Mouse (Mus musculus): ENCODE measurements around the gene Gm5767. TPM values are rescaled to one million over a fixed set of nuclear protein-coding genes. Genes with fewer than 3 reads are reported as not detected.

Gm5767 gene
- polyA plus RNA-seq, 1 experiment from 2014 or later: not detected

GRCm38 (mm10) chr16:8650007-8650406 lies 30.6 kb upstream of the Gm5767 start:
- Histone ChIP-seq H3K4me2 (ENCODE audit: low read depth, severe bottlenecking) (no peak overlapping the region), H3K27me3 (ENCODE audit: control insufficient read depth, insufficient read depth, low read length) (no peaks in the 10 kb centered on the region), H3K36me3 (ENCODE audit: control insufficient read depth, insufficient read depth, low read length) (peaks cover 9% of the 10 kb centered on the region; the same call in 1 of the 2 replicates), H3K4me3 (ENCODE audit: low read depth, low read length) (no peak overlapping the region), H3K9me3 (ENCODE audit: control insufficient read depth, low read length) (no peaks in the 10 kb centered on the region), H3K4me1 (ENCODE audit: control insufficient read depth, insufficient read depth, low read length) (no peaks in the 10 kb centered on the region), H3K9ac (ENCODE audit: low read length) (no peak overlapping the region), H3K27ac (replicated peaks; ENCODE audit: low read depth, low read length) (no peak overlapping the region)
- 100% methylated on average over 3 of the region's 3 CpGs for WGBS
- DNase-seq (ENCODE audit: low spot score) (no peak), ATAC-seq (ENCODE audit: insufficient number of reproducible peaks, low FRiP score, low TSS enrichment, low read depth) (no peak)

DNA sequence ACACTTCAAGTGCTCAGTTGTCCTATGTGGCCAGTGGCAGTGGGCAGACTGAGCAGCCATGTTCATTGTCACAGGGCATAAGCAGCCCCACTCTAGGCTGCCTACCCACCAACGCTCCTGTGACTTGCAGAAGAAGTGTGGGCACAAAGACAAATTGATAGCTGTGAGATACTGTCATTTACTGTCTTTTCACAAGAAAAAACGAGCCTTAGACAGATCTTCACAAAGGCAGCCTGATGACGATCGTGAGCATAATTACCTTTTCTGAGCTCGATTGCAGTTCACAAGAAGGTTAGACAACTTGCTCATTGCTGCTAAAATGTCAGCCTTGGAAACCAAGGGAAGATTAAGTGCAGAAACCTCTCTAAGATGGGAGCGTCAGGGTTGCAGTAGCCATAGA lies 25.5 kb upstream of the Gm5767 start:
- H3K9ac ChIP-seq (ENCODE audit: low read length): no peak overlapping the region
- no peaks in the 10 kb centered on the region for H3K27me3 ChIP-seq (ENCODE audit: control insufficient read depth, insufficient read depth, low read length)
- H3K36me3 ChIP-seq (ENCODE audit: control insufficient read depth, insufficient read depth, low read length): peaks cover 10% of the 10 kb centered on the region; the same call in 1 of the 2 replicates
- H3K4me1 ChIP-seq (ENCODE audit: control insufficient read depth, insufficient read depth, low read length): no peaks in the 10 kb centered on the region
- DNase-seq (ENCODE audit: low spot score): no peak
- no peak overlapping the region for H3K27ac ChIP-seq (replicated peaks; ENCODE audit: low read depth, low read length)
- 86% methylated on average over 6 of the region's 6 CpGs for WGBS
- H3K4me3 ChIP-seq (ENCODE audit: low read depth, low read length): no peak overlapping the region
- ATAC-seq (ENCODE audit: insufficient number of reproducible peaks, low FRiP score, low TSS enrichment, low read depth): no peak
- no peak overlapping the region for H3K4me2 ChIP-seq (ENCODE audit: low read depth, severe bottlenecking)
- no peaks in the 10 kb centered on the region for H3K9me3 ChIP-seq (ENCODE audit: control insufficient read depth, low read length)

DNA sequence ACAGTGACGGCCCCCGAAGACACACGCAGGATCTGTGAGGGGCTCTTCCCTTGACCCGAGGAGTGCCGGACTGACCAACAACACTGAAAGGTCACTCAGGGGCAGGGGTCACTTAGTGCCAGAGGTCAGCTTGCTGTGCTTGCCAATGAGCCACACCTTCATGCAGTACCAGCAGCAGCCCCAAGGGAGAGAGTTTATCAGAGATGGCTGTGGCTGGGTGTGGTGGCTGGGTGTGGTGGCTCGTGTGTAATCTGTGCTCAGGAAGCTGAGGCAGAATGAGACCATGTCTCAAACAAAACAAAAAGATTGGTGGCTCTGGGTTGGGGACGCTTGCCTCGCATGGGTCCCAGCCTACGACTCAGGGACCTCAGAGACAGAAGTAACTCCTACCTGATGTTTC lies 25.0 kb upstream of the Gm5767 start:
- Histone ChIP-seq H3K27ac (replicated peaks; ENCODE audit: low read depth, low read length) (no peak overlapping the region), H3K9ac (ENCODE audit: low read length) (no peak overlapping the region), H3K4me1 (ENCODE audit: control insufficient read depth, insufficient read depth, low read length) (0 out of 2 replicates have a peak, but pooled peaks cover 2% of the 10 kb centered on the region), H3K9me3 (ENCODE audit: control insufficient read depth, low read length) (no peaks in the 10 kb centered on the region), H3K27me3 (ENCODE audit: control insufficient read depth, insufficient read depth, low read length) (no peaks in the 10 kb centered on the region), H3K4me2 (ENCODE audit: low read depth, severe bottlenecking) (no peak overlapping the region), H3K36me3 (ENCODE audit: control insufficient read depth, insufficient read depth, low read length) (peaks cover 10% of the 10 kb centered on the region; the same call in 1 of the 2 replicates), H3K4me3 (ENCODE audit: low read depth, low read length) (no peak overlapping the region)
- DNase-seq (ENCODE audit: low spot score) (no peak), ATAC-seq (ENCODE audit: insufficient number of reproducible peaks, low FRiP score, low TSS enrichment, low read depth) (no peak)
- WGBS: 89% methylated on average over 9 of the region's 9 CpGs

GRCm38 (mm10) chr16:8656256-8656655 lies 24.3 kb upstream of the Gm5767 start:
- Histone ChIP-seq H3K4me2 (ENCODE audit: low read depth, severe bottlenecking) (no peak overlapping the region), H3K27ac (replicated peaks; ENCODE audit: low read depth, low read length) (no peak overlapping the region), H3K4me3 (ENCODE audit: low read depth, low read length) (no peak overlapping the region), H3K27me3 (ENCODE audit: control insufficient read depth, insufficient read depth, low read length) (no peaks in the 10 kb centered on the region), H3K9ac (ENCODE audit: low read length) (no peak overlapping the region), H3K9me3 (ENCODE audit: control insufficient read depth, low read length) (no peaks in the 10 kb centered on the region), H3K36me3 (ENCODE audit: control insufficient read depth, insufficient read depth, low read length) (peaks cover 13% of the 10 kb centered on the region; the same call in 1 of the 2 replicates), H3K4me1 (ENCODE audit: control insufficient read depth, insufficient read depth, low read length) (0 out of 2 replicates have a peak, but pooled peaks cover 2% of the 10 kb centered on the region)
- 96% methylated on average over 2 of the region's 2 CpGs for WGBS
- no peak for DNase-seq (ENCODE audit: low spot score)
- no peak for ATAC-seq (ENCODE audit: insufficient number of reproducible peaks, low FRiP score, low TSS enrichment, low read depth)

- H3K27me3 ChIP-seq (ENCODE audit: control insufficient read depth, insufficient read depth, low read length): no peaks in the 10 kb centered on the region
- DNase-seq (ENCODE audit: low spot score) (no peak), ATAC-seq (ENCODE audit: insufficient number of reproducible peaks, low FRiP score, low TSS enrichment, low read depth) (no peak)
- peaks cover 13% of the 10 kb centered on the region; the same call in 1 of the 2 replicates for H3K36me3 ChIP-seq (ENCODE audit: control insufficient read depth, insufficient read depth, low read length)
- H3K4me3 ChIP-seq (ENCODE audit: low read depth, low read length): no peak overlapping the region
- no peak overlapping the region for H3K27ac ChIP-seq (replicated peaks; ENCODE audit: low read depth, low read length)
- WGBS: 83% methylated on average over 4 of the region's 4 CpGs
- H3K4me2 ChIP-seq (ENCODE audit: low read depth, severe bottlenecking): no peak overlapping the region
- H3K9ac ChIP-seq (ENCODE audit: low read length): no peak overlapping the region
- 0 out of 2 replicates have a peak, but pooled peaks cover 2% of the 10 kb centered on the region for H3K4me1 ChIP-seq (ENCODE audit: control insufficient read depth, insufficient read depth, low read length)
- H3K9me3 ChIP-seq (ENCODE audit: control insufficient read depth, low read length): no peaks in the 10 kb centered on the region
These were observed 22.2 kb upstream of the Gm5767 start for GRCm38 (mm10) chr16:8658349-8658748.

DNA sequence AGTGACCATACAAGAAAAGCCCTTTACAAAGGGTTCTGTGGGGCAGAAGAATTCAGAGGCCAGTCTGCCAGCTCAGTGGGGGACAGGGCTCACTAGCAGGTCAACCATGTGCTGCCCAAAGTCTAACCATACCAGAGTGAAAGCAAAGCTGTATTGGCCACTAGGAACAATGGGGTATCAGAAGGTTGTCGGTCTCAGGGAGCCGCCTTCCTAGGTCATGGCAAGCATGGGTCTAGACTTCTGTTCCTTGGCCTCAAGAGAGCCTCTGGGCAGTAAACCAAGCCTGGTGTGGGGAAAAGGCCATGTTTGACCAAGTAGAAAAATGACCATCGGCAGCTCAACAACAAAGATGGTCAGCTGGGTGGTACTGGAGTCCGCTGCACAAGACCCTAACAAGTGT lies 21.8 kb upstream of the Gm5767 start:
- Histone ChIP-seq H3K4me1 (ENCODE audit: control insufficient read depth, insufficient read depth, low read length) (0 out of 2 replicates have a peak, but pooled peaks cover 2% of the 10 kb centered on the region), H3K4me2 (ENCODE audit: low read depth, severe bottlenecking) (no peak overlapping the region), H3K9ac (ENCODE audit: low read length) (no peak overlapping the region), H3K27ac (replicated peaks; ENCODE audit: low read depth, low read length) (no peak overlapping the region), H3K9me3 (ENCODE audit: control insufficient read depth, low read length) (no peaks in the 10 kb centered on the region), H3K27me3 (ENCODE audit: control insufficient read depth, insufficient read depth, low read length) (no peaks in the 10 kb centered on the region), H3K4me3 (ENCODE audit: low read depth, low read length) (no peak overlapping the region), H3K36me3 (ENCODE audit: control insufficient read depth, insufficient read depth, low read length) (peaks cover 16% of the 10 kb centered on the region)
- no peak for DNase-seq (ENCODE audit: low spot score)
- WGBS: 95% methylated on average over 4 of the region's 4 CpGs
- ATAC-seq (ENCODE audit: insufficient number of reproducible peaks, low FRiP score, low TSS enrichment, low read depth): no peak

GRCm38 (mm10) chr16:8663022-8663421 lies 17.5 kb upstream of the Gm5767 start:
- ATAC-seq (ENCODE audit: insufficient number of reproducible peaks, low FRiP score, low TSS enrichment, low read depth) (no peak), DNase-seq (ENCODE audit: low spot score) (no peak)
- H3K4me3 ChIP-seq (ENCODE audit: low read depth, low read length): no peak overlapping the region
- H3K9me3 ChIP-seq (ENCODE audit: control insufficient read depth, low read length): no peaks in the 10 kb centered on the region
- peaks cover 5% of the 10 kb centered on the region for H3K36me3 ChIP-seq (ENCODE audit: control insufficient read depth, insufficient read depth, low read length)
- 0 out of 2 replicates have a peak, but pooled peaks cover 2% of the 10 kb centered on the region for H3K4me1 ChIP-seq (ENCODE audit: control insufficient read depth, insufficient read depth, low read length)
- WGBS: 74% methylated on average over 2 of the region's 2 CpGs
- H3K27me3 ChIP-seq (ENCODE audit: control insufficient read depth, insufficient read depth, low read length): no peaks in the 10 kb centered on the region
- H3K9ac ChIP-seq (ENCODE audit: low read length): no peak overlapping the region
- no peak overlapping the region for H3K4me2 ChIP-seq (ENCODE audit: low read depth, severe bottlenecking)
- H3K27ac ChIP-seq (replicated peaks; ENCODE audit: low read depth, low read length): no peak overlapping the region

- Histone ChIP-seq H3K4me3 (ENCODE audit: low read depth, low read length) (no peak overlapping the region), H3K27me3 (ENCODE audit: control insufficient read depth, insufficient read depth, low read length) (no peaks in the 10 kb centered on the region), H3K4me1 (ENCODE audit: control insufficient read depth, insufficient read depth, low read length) (0 out of 2 replicates have a peak, but pooled peaks cover 2% of the 10 kb centered on the region), H3K9ac (ENCODE audit: low read length) (no peak overlapping the region), H3K9me3 (ENCODE audit: control insufficient read depth, low read length) (no peaks in the 10 kb centered on the region), H3K4me2 (ENCODE audit: low read depth, severe bottlenecking) (no peak overlapping the region), H3K36me3 (ENCODE audit: control insufficient read depth, insufficient read depth, low read length) (peaks cover 5% of the 10 kb centered on the region), H3K27ac (replicated peaks; ENCODE audit: low read depth, low read length) (no peak overlapping the region)
- WGBS: 88% methylated on average over 24 of the region's 24 CpGs
- ATAC-seq (ENCODE audit: insufficient number of reproducible peaks, low FRiP score, low TSS enrichment, low read depth) (no peak), DNase-seq (ENCODE audit: low spot score) (no peak)
These were observed 16.7 kb upstream of the Gm5767 start for GRCm38 (mm10) chr16:8663606-8664539.

Measured in limb, embryonic 11.5 days (tissue).